Mouse (Mus musculus) heart, postnatal 0 days (tissue): ENCODE data around the gene Adcy7.

Experiments
- CTCF ChIP-seq: IDR thresholded peaks from 2 replicates; pipeline ENCODE4 v1.5.1; 2016; ENCODE audit warnings: antibody characterized with exemption, control low read depth, low read depth
- EP300 ChIP-seq: IDR thresholded peaks from 2 replicates; pipeline ENCODE4 v1.6.1; 2016; ENCODE audit warnings: antibody characterized with exemption, low read depth

DNA sequence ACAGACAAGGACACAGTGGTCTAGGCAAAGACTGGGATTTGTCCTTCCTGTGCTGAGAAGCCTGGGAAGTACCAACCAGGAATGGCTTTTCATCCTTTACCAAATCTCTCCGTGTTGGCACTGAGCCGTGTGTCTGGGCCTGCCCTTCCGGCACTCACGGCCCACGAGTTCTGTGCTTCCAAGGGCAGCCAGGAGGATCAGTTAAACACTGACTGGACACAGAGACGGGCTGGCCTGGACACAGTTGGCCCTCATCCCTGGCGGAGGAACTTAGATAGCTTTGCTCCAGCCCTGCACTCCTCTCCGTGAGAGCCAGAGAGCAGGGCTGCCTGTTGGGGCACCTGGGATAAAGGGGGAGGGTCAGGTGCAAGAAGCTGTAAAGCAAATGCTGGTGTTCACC lies 40.8 kb downstream of the Adcy7 start:
- no peak for TF ChIP-seq CTCF
- no peak for TF ChIP-seq EP300
